Mouse (Mus musculus) 3134 (cell line): ENCODE data around the gene Gm17545.

Experiments
- DNase-seq: peaks from one replicate; pipeline ENCODE4 v3.0.0-alpha.2; 2011; ENCODE audit warnings: low spot score; ENCODE audit not compliant: insufficient read length; ENCODE audit errors: extremely low read depth

Gene Gm17545

DNA sequence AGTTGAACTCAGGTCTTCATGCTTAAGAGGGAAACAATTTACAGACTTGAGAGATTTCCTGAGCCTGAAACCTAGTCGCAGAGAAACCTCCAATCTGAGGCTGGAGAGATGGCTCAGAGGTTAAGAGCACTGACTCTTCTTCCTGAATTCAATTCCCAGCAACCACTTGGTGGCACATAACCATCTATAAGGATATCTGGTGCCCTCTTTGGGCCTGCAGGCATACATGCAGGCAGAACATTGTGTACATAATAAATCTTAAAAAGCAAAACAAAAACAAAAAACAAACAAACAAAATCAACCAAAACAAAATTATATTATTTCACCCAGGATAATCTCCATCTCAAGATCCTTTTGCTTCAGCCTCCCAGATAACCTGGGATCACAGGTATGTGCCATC lies 15.3 kb upstream of the Gm17545 start:
- no peak for DNase-seq

DNA sequence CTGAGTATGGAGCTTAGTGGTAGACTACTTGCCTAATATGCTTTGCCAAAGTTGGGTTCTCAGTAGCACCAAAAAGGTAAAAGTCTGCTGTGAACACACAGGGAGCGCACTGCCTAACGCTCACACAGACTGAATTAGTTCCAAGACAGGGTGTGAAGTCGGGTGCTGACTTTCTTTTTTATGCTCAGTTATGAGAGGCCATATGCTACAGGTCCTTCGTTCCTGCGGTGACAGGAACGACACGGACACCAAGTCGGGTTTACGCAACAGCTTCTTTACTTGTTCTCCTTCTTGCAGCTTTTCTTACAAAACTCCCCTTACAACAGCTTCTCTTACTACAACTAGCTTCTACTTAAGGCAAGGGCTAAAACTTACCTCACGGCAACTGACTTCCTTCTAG lies 10.9 kb upstream of the Gm17545 start:
- DNase-seq, result no peak

DNA sequence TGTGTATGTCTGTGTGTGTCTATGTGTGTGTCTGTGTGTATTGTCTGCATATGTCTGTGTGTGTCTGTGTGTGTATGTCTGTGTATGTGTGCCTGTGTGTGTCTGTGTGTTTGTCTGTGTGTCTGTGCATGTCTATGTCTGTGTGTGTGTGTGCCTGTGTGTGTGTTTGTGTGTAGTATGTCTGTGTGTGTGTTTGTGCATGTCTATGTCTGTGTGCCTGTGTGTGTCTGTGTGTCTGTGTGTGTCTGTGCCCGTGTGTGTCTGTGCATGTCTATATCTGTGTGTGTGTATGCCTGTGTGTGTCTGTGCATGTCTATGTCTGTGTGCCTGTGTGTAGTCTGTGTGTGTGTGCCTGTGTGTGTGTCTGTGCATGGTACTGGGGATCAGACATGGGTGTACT lies 9.0 kb upstream of the Gm17545 start:
- no peak for DNase-seq

DNA sequence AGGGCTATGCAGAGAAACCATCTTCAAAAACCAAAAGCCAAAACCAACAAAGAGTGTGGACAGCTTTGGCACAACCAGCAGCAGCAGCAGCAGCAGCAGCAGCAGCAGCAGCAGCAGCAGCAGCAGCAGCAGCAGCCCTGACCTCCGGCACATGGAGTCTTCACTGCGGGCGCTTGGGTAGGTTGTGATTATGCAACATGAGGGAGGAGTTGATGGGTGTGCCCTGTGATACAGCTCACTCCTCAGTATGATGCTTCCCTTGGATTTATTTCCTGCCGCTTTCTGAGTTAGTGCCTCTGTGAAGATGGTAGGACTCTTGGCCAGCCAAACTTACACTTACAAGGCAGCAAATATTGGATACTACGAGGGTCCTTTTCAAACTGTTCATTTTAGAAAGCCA lies 6.9 kb upstream of the Gm17545 start:
- no peak for DNase-seq

DNA sequence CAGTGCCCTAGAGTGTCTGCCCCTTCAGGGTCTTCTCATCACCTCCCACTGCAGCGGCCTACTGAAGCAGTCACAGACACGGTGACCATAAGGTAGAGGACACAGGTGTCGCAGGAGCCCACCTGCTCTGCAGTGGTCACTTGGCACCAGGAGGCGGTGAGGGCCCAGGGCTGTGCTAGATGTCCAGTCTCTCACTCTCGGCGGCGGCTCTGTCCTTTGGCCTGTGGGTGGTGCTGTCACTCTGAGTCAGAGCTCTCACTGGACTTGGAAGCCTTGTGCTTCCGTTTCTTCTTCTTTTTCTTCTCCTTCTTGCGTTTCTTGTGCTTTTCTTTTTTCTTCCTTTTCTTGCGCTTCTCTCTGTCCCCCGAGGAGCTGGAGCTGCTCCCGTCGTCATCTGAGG lies 5.7 kb upstream of the Gm17545 start:
- DNase-seq, result no peak

DNA sequence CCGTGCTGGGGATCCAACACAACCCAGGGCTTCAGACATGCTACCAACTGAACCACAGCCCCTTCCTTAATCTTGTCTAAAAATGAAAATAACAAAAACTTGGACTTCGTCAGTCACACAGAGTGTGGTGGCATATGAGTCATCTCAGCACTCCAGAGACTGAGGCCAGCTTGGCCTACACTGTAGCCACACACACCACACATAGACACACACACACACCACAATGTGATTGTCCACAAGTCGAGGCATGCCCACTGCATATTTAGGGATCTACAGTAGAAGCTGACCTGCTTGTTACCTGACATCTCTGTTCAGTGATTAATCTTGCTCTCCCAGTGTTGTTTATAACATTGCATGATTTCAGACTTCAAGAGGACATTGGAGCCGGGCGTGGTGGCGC lies 4.9 kb upstream of the Gm17545 start:
- peak; percentile 23 for DNase-seq

DNA sequence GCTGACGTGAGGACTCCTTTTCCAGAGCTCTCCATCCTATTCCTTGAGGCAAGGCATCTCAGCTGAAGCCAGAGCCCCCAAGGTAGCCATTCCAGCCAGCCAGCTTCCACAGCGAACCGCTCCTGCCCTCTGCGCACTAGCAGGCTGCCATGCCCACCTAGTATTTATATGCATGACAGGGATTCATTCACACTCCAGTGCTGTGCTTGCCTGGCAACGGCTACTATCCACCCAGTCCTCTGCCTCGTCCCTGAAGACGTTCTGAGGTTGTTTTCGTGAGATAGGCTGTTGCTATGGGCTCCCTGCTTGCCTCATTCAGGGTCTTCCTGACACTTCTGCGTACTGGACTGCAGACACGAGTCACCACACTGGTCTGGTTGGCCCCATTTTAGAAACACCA lies 1.4 kb upstream of the Gm17545 start:
- DNase-seq, result no peak

DNA sequence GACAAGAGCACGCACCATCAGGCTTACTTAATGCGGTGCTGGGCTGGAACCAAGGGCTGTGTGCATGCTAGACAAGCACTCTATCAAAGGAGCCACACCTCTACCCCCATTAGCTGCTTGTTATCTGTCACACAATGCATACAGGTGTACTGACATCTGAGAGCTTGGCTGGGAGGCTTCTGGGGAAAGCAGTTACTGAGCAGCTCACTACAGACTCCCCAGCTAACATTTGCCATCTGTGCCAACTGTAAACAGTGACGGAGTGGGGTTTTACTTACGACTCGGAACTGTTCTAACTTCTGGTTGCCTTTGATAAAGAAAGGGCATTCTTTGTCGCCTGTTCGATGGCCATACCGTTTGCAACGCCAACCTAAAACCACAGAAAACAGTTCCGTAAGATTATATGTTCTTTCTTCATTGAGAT lies 577 bp upstream of the Gm17545 start:
- no peak for DNase-seq

DNA sequence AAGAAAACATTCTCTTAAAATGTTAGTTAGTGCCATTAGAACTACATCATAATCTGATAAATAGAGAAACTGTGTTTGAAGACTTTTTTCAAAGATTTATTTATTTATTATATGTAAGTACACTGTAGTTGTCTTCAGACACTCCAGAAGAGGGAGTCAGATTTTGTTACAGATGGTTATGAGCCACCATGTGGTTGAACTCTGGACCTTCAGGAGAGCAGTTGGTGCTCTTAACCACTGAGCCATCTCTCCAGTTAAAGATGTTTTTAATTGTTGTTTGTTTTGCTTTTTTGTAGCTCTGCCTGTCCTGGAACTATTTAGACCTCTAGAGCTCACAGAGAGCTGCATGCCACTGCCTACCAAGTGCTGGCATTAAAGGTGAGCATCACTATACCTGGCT lies 951 bp downstream of the Gm17545 start:
- no peak for DNase-seq

DNA sequence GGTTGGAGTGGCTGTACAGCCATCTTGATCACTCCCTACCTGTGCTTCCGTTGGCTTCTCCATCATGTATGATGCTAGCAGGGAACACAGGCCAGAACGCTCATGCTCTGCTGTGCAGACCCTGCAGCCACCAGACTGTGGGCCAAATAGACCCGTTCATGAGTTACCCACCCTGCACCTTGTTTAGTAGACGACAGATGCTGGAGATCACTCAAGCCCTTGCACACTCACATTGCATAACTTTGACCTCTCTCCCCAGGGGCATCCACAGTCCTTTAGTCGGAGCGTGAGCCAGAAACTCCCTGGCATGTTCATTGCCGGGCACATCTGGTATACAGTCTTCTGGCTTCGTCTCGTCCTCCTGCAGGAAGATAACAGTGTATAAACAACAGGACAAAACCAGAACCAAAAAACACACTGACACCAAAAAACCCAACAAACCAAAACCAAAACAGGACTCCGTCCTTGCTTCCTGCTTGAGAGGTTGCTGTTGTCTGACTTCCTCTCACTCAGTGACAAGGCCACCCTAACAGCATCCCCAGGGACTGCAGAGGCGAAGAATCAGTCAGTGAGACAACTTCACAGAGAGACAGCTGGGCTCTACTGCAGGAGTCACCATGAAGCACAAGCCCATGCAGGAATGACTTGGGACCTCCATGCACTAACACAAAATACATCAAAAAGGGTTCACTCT lies 3.2 kb downstream of the Gm17545 start:
- no peak for DNase-seq

DNA sequence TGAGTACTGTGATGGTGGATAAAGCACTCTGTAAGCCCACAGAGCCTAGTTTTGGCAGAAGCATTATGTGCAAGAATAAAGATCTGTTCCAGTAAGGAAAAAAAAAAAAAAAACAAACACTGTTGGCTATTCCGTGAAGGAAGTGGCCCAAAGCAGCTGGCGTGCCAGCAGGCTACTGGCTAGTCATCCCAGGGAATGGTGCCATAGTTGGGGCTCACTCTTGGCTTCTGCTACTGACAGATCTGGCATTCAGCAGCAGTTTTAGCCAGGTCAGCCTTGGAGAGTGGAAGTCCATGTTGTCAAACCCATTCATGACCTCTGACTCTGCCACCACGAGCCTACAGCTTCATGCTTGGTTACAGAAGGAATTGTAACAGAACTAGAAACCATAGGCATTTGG lies 7.9 kb downstream of the Gm17545 start:
- peak; percentile 51 for DNase-seq

DNA sequence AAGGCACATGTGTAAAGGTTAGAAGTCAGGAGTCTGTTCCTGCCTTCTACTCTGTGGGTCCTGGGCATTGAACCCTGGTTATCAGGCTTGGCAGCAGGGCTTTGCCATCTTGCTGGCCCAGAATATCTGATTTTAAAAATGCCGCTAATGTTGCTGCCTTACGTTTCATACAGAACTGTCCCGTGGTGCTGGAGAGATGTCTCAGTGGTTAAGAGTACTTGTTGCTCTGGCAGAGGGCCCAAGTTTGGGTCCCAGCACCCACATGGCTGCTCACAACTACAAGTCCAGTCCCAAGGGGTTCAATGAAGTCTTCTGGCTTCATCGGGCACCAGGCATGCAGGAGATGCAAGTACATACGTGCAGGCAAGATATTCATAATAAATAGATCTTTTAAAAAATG lies 12.1 kb downstream of the Gm17545 start:
- DNase-seq, result no peak

DNA sequence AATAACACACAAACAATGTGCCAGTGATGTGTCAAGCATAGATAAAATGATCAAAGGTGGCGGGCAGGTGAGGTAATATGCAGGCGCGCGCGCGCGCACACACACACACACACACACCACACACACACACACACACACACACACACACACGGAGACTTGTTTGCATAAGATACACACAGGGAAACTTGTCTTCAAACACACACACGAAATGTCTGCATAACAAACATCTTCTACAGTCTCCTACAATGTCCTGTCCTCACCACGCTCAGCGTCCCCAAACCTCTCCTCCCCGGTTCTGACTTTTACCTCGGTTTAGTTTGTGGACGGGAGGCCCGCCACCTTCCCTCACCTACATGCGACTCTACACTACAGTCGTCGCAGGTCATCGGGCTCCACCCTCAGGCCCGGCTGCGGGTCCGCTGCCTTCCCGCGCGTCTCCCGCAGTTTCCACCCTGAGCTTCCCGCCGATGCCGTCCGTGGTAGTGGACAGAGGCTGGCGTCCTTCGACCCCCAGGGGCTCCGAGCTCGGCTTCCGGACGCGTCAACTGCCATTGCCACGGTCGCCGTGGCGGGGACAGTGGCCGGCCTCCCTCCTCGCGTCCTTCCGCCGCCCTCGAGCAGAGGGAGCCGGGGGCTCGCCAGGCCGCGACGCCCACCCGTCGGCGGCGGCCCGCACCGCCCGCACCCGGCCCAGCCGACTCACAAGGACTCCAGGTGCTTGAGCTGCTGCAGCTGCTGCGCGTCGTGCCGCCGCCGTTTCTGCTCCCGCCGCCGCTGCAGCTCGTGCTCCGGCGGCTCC lies 13.5 kb downstream of the Gm17545 start:
- no peak for DNase-seq

DNA sequence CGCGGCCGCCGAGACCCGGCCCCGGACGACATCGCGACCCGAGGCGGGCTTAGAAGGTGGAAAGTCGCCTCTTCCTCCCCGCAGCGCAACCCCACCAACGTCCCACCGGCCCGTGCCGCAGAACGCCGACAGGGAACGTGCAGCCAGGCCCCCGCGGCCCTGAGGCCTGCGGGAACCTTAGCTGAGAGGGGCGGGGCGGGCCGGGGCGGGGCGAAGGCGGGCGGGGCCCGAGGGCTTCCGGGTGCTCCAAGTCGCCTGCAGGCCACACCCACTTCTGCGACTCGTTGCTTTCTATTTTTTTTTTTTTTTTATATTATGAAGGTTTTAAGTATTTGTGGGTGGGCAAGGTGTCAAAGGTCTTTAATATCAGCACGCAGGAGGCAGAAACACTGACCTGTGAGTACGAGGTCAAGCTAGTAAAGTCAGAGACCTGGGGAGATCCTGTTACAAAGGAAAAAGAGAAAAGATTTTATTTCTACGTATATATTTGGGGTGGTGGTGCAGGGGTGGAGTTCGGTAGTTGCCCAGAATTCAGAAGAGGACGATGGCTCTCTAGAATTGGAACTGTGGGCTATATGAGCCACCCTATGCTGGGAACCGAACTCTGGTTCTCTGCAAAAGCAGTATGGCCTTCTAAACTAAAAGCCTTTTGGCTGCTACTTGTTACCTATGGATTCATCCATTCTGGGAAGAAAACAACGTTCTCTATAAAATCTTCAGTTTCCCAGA lies 14.2 kb downstream of the Gm17545 start:
- DNase-seq, result peak; percentile 89

DNA sequence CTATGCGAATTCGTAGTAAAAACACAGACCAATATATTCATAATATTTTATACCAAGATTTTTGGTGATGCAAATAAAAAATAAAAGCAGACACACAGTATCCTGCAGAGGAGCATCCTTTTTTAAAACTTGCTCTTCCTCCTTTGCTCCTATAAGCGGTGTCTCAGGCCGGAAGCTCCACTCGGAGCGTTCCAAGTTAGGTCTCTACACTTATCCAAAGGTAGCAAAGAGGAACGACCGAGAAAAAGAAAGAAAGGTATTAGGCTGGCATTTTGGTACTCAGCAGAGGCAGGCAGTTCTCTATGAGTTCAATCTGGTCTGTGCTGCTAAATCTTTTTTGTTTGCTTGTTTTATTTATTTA lies 14.8 kb downstream of the Gm17545 start:
- DNase-seq, result no peak

DNA sequence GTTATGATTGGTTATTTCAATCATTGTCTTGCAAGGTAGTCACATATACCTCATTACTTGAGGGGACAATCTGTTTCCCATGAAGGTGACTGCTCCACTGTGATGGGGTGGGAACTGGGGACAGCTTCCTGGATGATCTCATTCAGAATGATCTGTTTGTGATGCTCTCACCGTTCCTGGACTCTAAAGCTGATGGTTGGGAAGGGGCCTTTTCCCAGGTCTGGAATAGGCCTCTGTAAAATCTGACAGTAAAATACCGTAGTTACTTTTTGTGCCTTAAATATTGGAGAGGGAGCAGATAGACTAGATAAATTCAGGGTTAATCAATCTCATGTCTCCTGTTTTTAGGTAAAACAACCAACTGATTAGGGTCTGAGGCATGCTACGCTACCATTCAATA lies 15.6 kb downstream of the Gm17545 start, which contains the start of gene Rp9:
Gene Rp9, minus strand, starts transcription at position 101 of the 400 bp plus-strand sequence.
- no peak for DNase-seq

DNA sequence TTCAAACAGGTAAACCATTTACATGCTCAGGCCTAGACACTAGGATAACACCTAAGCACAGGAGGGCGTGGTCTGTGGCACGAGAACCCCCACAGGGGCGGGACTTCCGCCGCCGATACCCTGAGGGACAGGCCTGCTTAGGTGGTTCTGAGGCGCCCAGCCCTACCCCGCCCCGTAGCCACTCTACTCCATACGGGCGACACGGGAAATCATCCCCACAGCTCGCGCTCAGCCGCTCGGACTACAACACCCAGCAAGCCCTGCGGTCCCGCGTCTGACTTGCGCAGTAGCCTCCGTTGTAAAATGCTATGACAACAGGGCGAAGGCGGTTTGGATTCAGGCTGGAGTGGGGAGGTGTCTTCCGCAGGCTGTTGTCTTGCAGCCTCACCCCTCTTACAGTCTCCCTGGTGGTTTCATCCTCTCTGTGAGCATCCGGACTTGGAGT lies 21.4 kb downstream of the Gm17545 start, which contains the start of gene Bbs9:
Gene Bbs9, plus strand, starts transcription at position 292 of the 445 bp plus-strand sequence.
- peak; percentile 97 for DNase-seq

DNA sequence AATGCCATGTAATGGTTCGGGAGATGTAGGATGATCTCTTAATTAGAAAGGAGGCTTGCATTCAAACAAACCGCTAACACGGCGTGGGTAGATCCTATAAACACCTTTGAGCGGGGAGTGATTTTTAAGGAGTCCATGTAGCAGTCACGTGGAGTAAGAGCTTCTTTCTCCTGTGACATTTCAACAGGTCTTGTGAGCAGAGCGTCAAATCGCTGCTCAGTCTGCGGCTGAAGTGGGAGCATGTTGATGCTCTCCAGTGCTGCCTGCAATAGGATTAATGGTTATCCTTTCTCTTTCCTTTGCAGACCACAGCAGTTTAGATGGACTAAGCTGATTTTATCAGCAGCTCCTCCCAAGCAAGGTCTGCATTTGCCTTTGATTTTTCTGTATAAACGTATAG lies 22.2 kb downstream of the Gm17545 start:
- no peak for DNase-seq

DNA sequence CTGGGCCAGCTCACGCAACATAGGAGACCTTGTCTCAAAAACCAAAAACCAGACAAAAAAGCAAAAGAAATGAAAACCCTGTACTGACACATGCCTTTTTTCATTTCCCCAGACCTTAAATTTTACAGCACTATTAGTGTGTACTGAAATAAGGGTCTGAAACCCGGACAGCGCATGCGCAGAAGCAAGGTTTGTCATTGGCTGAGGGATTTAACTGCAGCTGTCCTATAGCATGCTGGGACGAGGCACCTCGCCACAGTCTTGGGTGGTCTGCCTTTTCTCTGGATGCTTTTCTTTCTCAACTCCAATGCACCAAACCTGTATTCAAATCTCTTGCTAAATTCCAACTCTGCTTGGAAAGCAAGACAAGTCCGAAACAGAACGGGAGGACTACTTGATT lies 24.9 kb downstream of the Gm17545 start:
- no peak for DNase-seq

DNA sequence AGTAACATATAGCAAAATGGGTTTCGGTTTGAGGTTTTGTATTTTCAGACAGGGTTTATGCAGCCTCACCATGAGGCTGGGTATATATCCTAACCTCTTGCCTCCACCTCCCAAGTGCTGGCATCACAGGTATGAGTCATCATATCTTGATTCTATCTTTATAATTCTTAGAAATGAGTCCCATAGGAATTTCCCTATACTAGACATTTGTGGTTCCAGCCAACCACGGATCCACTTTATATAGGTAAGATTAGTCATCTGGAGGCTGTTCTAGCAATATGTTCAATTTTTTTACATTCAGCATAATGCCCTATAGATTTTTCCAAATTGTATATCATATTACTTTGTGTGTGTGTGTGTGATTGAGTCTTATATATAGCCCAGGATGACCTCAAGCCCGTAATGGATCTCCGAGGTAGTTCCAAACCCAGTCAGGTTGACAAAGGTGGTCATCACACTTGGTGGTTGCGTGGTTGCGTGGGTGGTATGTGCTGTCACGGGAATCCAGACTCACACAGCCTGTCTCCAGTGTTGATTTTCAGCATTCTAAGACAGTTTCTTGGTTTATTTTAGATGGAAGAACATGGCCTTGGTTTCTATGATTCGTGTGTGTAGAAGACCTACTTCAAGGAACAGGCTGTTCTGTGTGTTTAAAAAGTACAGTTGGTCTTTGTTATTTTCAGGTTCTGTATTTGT lies 29.9 kb downstream of the Gm17545 start:
- no peak for DNase-seq
